Mouse (Mus musculus) urinary bladder, postnatal 14 days (tissue): Measurements from ENCODE around the gene Trim66.
A peak's percentile ranks its signal among the peaks of the same experiment; 100 is the strongest.

Experiments used
- DNase-seq: peaks from one replicate; pipeline ENCODE4 v3.0.0; 2021; ENCODE audit warnings: low spot score

Gene Trim66

DNA sequence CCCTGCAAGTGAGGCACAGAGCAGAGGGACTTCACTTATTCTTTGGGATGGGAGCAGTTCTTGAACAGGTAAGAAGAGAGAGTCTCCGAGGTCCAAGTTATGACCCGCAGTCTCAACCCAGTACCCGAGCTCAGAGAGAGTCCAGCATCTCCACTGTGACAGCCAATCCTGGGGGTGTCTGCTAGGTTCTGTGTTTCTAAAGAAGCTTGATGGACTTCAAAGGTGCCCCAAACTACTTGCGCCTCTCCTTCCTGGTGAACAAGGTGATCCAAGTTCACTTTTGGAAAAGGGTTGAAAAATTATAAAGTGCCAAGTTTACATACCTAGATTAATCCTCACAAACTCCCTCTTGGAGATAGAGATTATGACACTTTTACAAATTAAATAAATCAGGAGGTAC lies at the start of gene Trim66:
Gene Trim66, minus strand, starts transcription at position 101 of the 400 bp plus-strand sequence.
- no peak for DNase-seq

DNA sequence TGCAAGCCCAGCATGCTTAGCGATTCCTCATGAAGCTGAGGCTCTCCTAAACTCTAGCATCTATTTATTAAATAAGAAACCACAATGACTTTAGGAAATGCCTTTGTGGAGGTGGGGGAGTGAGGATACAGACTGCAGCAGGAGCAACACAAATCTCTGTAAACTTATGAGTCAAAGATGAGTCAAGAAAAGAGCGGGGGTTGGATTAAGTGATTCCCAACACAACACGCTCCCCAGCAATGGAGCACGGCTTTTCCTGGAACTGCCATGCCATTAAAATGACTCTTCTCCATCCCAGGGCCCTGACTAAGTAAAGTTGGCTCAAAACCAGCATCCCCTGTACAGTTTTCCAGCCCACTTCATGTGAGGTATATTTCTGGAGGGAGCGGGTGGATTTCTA lies 38.8 kb upstream of the Trim66 start:
- no peak for DNase-seq

GRCm38 (mm10) chr7:109546186-109546585 lies 38.3 kb upstream of the Trim66 start:
- DNase-seq = no peak

GRCm38 (mm10) chr7:109545255-109545993 lies 37.5 kb upstream of the Trim66 start:
- peak; percentile 33 for DNase-seq

DNA sequence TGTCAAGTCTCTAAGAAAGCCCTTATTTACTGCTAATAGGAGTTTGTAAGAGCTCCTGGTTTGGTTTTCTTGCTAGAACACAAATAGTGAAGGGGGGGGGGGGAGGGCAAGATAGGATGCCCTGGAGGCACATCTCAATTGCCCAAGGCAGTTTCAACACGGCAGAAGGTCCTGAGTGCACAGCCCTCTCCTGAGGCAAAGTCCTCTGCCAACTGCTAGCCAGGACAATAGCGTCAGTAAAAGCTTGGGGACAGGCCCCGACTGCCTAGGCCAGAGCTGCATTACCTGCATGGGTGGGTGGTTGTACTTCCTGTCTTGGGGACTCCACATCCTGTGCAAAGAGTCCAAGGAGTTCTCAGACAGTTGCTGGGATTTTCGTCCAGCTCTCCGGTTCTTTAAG lies 36.9 kb upstream of the Trim66 start:
- DNase-seq = no peak

- no peak for DNase-seq
These were observed 34.4 kb upstream of the Trim66 start for GRCm38 (mm10) chr7:109542364-109542628.

GRCm38 (mm10) chr7:109541609-109542363 lies 33.9 kb upstream of the Trim66 start:
- no peak for DNase-seq

DNA sequence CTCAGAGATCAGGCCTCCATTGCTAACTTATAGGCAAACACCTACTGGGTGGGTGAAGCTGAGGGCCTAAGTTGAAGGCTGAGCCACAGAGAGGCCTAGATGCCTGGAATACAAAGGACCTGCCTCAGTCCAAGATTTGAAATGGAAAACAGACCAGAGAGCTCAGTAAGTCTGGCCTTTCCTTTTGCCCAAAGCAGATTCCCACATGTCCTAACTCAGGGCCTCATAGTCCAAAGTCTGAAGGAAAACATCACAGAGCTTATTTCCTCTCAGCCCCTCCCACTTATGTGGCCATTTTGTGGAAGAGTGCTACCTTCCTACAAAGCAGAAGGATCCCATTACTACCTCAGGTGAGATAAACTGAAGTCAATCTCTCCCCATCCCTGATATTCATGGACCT lies 33.0 kb upstream of the Trim66 start:
- no peak for DNase-seq

GRCm38 (mm10) chr7:109536451-109536946 lies 28.6 kb upstream of the Trim66 start:
- DNase-seq = peak; percentile 66

DNA sequence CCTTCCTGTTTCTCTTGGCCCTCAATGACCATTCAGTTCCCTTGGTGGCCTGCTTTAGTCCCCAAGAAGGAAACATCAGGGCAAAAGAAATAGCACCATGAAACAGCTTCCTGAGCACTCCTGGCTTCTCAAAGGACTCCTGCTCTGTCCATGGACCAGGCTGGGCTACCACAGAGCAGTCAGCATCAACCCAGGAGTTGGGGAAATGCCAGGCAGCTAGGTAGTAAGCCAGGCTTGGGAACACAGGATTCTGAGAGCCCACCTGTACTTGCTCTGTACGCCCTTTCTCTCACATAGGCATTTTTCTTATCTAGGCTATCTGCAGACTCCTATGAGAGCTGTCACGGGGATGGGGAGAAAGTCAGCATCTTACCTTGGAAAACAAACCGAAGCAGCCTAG lies 27.0 kb upstream of the Trim66 start:
- DNase-seq = no peak

GRCm38 (mm10) chr7:109533888-109534287 lies 26.0 kb upstream of the Trim66 start:
- DNase-seq = no peak

DNA sequence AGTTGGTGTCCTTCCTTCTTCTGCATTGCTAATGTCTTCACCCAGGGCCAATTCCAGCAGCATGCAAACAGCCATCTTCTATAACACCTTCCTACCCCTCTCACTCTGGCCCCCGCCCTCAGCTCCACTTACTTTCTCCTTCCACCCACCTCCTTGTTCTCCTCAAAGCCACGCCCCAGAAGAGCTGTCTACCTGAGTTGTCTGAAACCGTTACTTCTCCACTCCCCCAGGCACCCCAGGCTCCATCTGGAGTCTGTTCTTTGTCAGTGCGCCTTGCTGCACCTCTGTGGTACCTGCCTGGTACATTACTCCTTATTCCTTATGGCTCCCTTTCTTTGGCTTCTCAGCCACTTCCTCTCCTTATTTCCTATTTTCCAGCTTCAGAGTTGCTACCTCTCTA lies 25.2 kb upstream of the Trim66 start:
- DNase-seq = no peak

GRCm38 (mm10) chr7:109532691-109533090 lies 24.8 kb upstream of the Trim66 start:
- no peak for DNase-seq

- no peak for DNase-seq
These were observed 23.6 kb upstream of the Trim66 start for GRCm38 (mm10) chr7:109531501-109531900.

DNA sequence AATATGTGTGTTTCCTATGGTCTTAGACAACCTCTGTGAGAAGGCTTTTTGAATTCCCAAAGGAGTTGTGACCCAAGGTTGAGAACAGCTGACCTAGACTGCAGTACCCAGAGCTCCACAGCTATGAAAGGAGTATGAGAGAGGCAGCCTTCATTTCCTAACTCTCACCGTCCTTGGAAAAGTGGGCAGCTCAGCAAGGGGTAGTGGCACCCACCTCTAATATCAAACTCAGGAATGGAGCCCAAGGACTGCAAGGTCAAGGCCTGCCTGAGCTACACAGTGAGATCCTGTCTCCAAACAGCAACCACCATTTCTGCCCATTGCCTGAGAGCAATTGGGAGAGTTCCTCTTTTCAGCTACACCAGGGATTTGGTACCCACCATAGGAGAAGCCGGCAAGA lies 21.8 kb upstream of the Trim66 start:
- DNase-seq = no peak

DNA sequence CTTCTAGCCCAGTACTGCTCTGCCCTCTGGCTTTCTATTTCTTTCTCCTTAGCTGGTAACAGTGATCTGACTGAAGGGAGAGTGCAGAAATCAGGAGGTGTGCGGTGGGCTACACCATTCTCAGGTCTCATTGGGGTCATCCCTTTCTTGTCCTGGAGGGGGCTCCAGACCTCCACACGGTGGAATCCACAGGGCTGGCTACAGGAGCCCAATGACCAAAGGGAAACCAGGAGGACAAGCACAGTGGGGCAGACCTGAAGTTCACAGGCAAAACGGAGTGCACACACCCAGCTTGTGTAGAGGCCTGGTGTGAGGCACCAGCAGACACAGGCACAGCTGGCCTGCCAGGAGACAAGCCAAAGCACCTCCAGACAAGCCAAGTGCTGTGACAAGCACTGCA lies 20.4 kb upstream of the Trim66 start:
- DNase-seq = peak; percentile 66

DNA sequence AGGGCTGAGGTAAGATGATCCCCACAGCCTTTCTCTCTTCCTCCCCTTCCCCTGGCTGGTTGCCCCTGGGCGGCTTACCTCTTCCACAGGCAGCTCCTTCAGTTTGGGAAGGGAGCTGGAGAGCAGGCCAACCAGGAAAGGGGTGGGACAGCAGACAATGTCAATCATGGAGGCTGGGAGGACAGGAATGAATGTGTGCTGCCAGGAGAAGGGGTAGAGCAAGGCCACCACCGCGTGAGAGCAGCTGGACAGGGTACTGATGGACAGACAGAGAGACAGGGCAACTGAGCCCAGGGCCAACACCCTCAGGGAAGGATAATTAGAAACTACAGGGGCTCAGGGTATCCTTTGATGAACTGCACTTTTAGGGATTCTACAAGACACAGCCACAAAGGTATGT lies 19.6 kb upstream of the Trim66 start:
- DNase-seq = no peak

GRCm38 (mm10) chr7:109525740-109526663 lies 18.1 kb upstream of the Trim66 start:
- no peak for DNase-seq

DNA sequence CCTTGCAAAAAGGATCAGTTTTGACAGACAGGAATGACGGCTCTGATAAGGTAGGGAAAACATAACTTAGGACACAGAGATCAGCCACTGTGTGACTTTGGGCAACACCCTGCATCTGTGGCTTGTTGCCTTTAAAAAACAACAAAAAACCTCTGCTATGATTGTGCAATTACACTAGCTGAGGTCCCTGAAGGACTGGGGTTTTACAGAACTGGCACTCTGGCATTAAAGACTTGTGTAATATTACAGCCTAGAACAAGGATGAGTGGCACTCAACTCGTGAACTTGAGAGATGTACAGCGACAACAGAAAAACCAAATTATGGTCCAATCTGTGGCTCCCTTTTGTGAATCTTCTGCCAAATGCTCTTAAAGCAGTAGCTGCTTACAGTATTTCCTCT lies 16.8 kb upstream of the Trim66 start:
- DNase-seq = no peak

- DNase-seq = no peak
These were observed 16.5 kb upstream of the Trim66 start for GRCm38 (mm10) chr7:109524442-109524744.

DNA sequence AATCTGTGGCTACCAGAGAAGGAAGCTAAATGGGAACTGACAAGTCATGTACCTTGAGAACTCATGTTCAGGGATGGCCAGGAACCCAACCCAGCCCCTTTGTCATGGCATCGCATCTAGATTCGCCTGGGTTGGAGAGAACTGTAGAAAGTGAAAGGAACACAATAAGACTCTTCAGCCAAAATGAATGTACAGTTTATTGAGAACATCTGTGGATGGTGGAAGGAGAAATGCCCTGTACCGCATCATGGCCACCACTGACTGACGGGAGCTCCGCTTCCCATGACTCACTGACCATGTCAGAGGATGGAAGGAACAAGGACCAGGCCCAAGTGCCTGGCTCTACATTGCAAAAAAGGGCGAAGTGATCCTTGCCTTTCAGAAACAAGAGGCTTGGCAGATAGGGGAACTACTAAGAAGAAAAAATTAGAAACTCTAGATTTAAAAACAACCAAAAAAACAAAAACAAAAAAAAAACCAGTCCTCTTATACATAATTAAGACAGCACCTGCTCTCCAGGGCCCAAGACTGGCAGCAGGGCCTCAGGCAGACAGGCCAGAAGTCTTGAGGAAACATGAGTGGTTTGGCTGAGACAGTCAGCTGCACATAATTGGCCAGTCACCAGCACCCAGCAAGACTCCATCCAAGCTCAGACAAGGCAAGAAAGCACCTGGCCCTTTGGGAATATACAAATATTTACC lies 16.0 kb upstream of the Trim66 start:
- no peak for DNase-seq

GRCm38 (mm10) chr7:109523304-109523703 lies 15.4 kb upstream of the Trim66 start:
- DNase-seq = no peak
